Mouse (Mus musculus): ENCODE data around the gene Dtx2. TPM values are rescaled to one million over a fixed set of nuclear protein-coding genes. Genes with fewer than 3 reads are reported as not detected.
"Not testable (repeated sequence)": the region's sequence is repeated elsewhere in the genome, so short reads cannot be mapped to it uniquely, and the experiment has no call there.

Dtx2 gene
- polyA plus RNA-seq, 1 experiment from 2014 or later = 28.1 TPM

DNA sequence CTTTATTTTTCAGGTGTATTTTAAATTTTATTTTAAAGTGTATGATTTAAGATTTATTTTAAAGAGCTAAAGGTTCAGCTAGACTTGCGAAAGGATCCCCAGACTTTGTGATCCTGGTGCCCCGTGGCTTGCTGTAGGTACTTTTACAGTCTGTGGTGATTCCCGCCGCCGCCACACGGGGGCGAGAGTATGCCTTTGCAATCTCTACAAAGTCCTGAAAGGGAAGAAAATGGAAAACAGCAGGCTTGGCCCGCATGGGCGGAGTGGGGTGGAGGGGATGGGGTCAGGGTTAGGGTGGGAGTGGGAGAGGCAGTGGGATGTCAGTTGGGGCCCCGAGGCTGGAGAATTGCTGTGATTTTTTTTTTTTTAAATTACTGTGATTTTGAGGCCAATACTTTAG is 51.4 kb downstream of the Dtx2 start:
- Histone ChIP-seq H3K36me3 (ENCODE audit: control insufficient read depth, insufficient read depth) (no peaks in the 10 kb centered on the region), H3K9ac (replicated peaks; ENCODE audit: low read depth, low read length) (no peak overlapping the region), H3K27me3 (replicated peaks; ENCODE audit: control insufficient read depth, insufficient read depth, low read length) (no peaks in the 10 kb centered on the region), H3K4me2 (ENCODE audit: low read length) (no peak overlapping the region), H3K4me3 (replicated peaks; ENCODE audit: low read length) (no peak overlapping the region), H3K9me3 (ENCODE audit: control insufficient read depth, low read length) (no peaks in the 10 kb centered on the region), H3K4me1 (replicated peaks; ENCODE audit: control insufficient read depth, insufficient read depth, low read length) (no peaks in the 10 kb centered on the region), H3K27ac (ENCODE audit: low read length) (no peak overlapping the region)
- ATAC-seq = peak; percentile 52; the same call in 1 of the 2 replicates
- 3% methylated on average over 10 of the region's 10 CpGs for WGBS

DNA sequence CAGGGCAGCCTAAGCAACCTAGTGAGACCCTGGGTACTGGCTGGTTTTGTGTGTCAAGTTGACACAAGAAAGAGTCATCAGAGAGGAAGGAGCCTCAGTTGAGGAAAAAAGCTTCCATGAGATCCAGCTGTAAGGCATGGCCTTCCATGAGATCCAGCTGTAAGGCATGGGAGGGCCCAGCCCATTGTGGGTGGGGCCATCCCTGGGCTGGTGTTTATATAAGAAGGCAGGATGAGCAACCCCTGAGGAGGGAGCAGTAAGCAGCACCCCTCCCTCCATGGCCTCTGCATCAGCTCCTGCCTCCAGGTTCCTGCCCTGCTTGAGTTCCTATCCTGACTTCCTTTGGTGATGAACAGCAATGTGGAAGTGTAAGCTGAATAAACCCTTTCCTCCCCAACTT is 53.9 kb downstream of the Dtx2 start:
- not testable (repeated sequence) for H3K27ac ChIP-seq (ENCODE audit: low read length); H3K4me1 ChIP-seq (replicated peaks; ENCODE audit: control insufficient read depth, insufficient read depth, low read length); H3K36me3 ChIP-seq (ENCODE audit: control insufficient read depth, insufficient read depth); H3K4me3 ChIP-seq (replicated peaks; ENCODE audit: low read length); H3K27me3 ChIP-seq (replicated peaks; ENCODE audit: control insufficient read depth, insufficient read depth, low read length); H3K9ac ChIP-seq (replicated peaks; ENCODE audit: low read depth, low read length); H3K9me3 ChIP-seq (ENCODE audit: control insufficient read depth, low read length); H3K4me2 ChIP-seq (ENCODE audit: low read length); ATAC-seq

DNA sequence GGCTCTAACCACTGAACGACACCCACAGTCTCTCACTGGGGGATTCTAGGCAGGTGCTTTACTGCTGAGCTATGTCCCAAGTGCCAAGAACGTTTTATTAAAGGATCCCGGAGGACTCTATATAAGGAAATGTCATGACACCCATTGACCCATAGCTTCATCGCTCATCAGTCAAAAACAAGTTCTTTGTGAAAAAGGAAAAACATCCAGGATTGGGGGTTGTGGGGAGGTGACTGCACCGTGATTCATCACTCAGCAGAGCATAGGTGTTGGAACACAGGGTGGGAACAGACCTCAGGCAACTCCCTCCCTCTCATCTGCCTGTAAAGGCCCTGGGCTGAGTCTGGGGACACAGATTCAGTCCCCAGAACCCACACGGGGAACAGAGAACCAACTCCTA is 55.3 kb downstream of the Dtx2 start:
- H3K27me3 ChIP-seq (replicated peaks; ENCODE audit: control insufficient read depth, insufficient read depth, low read length) = no peaks in the 10 kb centered on the region
- 83% methylated on average over 6 of the region's 6 CpGs for WGBS
- H3K27ac ChIP-seq (ENCODE audit: low read length) = no peak overlapping the region
- ATAC-seq = no peak
- no peaks in the 10 kb centered on the region for H3K36me3 ChIP-seq (ENCODE audit: control insufficient read depth, insufficient read depth)
- no peak overlapping the region for H3K4me3 ChIP-seq (replicated peaks; ENCODE audit: low read length)
- H3K9ac ChIP-seq (replicated peaks; ENCODE audit: low read depth, low read length) = no peak overlapping the region
- H3K4me1 ChIP-seq (replicated peaks; ENCODE audit: control insufficient read depth, insufficient read depth, low read length) = peaks cover 6% of the 10 kb centered on the region
- H3K4me2 ChIP-seq (ENCODE audit: low read length) = no peak overlapping the region
- no peaks in the 10 kb centered on the region for H3K9me3 ChIP-seq (ENCODE audit: control insufficient read depth, low read length)

DNA sequence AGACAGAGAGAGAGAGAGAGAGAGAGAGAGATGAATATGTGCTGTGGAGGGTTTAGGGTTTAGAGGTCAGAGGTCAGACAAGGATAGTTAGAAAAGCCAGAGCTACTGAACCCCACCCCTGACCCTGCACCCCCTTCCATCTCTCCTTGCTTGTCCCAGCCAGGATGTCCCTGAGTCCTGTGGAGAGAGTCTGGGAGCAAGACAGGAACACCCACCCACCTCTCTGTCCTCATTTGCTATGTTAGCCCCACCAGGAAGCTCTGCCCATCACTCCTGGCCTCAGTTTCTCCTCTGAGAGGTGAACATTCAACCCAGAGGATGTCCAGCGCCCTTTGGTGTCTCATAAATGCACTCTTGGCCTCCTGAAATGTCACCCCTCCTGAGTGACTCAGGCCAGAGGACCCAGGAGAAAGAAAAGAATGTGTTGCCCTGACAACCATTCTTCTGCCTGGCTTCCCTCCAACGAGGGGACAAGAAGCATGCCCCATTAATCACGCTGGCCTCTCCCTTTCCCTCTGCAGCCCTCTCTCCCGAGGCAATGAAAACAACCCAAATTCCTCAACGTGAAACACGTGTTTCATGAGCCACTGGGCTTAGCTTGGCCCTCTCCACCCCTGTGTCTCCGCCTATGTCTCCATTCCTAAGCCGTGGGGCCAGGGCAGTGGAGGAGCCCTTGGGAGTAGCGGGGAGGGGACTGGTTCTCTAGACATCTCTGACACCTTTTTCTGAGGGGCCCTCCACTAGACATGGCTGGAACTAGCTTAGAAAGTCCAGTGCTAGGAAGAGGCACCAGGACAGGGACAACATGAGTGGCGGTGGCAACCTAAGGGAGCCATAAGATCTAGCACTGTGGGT is 56.9 kb downstream of the Dtx2 start:
- Histone ChIP-seq H3K4me3 (replicated peaks; ENCODE audit: low read length) (no peak overlapping the region), H3K36me3 (ENCODE audit: control insufficient read depth, insufficient read depth) (no peaks in the 10 kb centered on the region), H3K27ac (ENCODE audit: low read length) (no peak overlapping the region), H3K9me3 (ENCODE audit: control insufficient read depth, low read length) (no peaks in the 10 kb centered on the region), H3K4me1 (replicated peaks; ENCODE audit: control insufficient read depth, insufficient read depth, low read length) (peaks cover 6% of the 10 kb centered on the region), H3K27me3 (replicated peaks; ENCODE audit: control insufficient read depth, insufficient read depth, low read length) (no peaks in the 10 kb centered on the region), H3K9ac (replicated peaks; ENCODE audit: low read depth, low read length) (no peak overlapping the region), H3K4me2 (ENCODE audit: low read length) (no peak overlapping the region)
- WGBS = 4% methylated on average over 10 of the region's 10 CpGs
- peak; percentile 43; the same call in 1 of the 2 replicates for ATAC-seq

DNA sequence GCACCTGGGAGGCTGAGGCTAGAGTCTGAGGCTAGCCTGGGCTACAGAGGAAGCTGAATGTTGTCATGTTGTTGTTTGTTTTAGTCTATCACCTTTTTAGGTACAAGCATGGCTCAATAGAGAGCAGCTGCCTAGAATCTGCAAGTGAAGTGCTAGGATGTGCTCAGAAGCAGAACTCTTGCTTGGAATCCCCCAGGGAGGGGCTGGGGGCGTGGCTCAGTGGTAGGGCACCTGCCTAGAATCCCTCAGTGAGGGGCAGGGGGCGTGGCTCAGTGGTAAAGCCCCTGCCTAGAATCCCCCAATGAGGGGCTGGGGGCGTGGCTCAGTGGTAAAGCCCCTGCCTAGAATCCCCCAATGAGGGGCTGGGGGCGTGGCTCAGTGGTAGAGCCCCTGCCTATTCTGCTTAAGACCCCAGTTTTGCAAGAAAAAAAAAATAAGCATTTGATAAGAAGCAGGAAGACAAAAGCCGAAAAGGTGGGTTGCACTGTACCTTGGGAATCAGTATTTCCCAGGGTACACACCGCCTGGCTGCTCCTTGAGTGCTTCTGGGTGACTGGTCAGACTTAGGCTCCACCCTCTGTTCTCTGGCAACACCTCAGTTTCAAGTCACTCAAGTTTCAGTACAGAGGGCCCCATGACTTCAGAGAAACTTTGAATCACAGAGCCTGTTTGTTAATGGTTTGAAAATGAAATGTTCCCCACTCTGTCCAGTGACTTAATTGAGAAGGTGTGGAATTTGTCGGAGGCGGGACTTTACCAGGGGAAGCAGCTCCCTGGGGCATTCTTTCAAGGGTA is 58.5 kb downstream of the Dtx2 start:
- Histone ChIP-seq H3K27me3 (replicated peaks; ENCODE audit: control insufficient read depth, insufficient read depth, low read length) (no peaks in the 10 kb centered on the region), H3K4me2 (ENCODE audit: low read length) (no peak overlapping the region), H3K36me3 (ENCODE audit: control insufficient read depth, insufficient read depth) (no peaks in the 10 kb centered on the region), H3K27ac (ENCODE audit: low read length) (no peak overlapping the region), H3K9me3 (ENCODE audit: control insufficient read depth, low read length) (no peaks in the 10 kb centered on the region), H3K4me3 (replicated peaks; ENCODE audit: low read length) (no peak overlapping the region), H3K4me1 (replicated peaks; ENCODE audit: control insufficient read depth, insufficient read depth, low read length) (peaks cover 6% of the 10 kb centered on the region), H3K9ac (replicated peaks; ENCODE audit: low read depth, low read length) (no peak overlapping the region)
- WGBS = 85% methylated on average over 8 of the region's 8 CpGs
- ATAC-seq = no peak

DNA sequence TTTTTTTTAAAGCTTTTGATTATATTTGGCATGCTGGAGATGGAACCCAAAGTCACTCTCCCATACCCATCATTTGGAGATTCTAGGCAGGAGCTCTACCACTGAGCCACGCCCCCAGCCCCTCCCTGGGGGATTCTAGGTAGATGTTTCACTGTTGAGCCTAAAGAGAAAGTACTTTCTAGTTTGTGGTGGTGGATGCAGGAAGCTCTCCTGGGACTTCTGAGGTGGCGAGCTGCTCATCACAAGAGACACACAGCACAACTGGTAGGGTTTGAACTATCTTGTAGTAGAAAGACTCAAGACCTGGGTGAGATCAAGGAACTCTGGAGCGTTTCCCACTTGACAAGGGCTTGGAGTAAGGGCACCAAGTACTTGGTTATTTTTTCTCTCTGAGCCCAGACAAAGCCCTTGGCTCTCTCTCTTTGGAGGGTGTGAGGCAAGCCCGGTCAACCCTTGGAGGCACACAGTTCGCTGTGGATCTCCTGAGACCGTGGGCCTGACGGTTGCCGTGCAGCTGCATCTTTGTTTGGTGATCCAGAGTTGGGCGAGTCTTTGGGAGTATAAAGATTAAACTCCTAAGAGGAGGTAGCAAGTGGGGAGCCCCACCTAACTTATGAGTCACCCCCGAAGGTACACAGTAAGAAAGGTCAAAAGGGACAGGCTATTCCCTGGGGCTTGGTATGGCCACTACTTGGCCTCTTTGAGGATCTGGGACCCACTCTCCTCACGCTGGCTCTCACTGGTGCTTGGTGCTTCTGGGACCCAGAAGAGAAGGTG is 59.9 kb downstream of the Dtx2 start, which contains the start of gene Upk3bl:
TSS of gene Upk3bl (plus strand) at position 192 of the 777 bp plus-strand sequence.
- Histone ChIP-seq H3K4me1 (replicated peaks; ENCODE audit: control insufficient read depth, insufficient read depth, low read length) (peaks cover 6% of the 10 kb centered on the region), H3K4me3 (replicated peaks; ENCODE audit: low read length) (no peak within 1 kb of the TSS), H3K4me2 (ENCODE audit: low read length) (no peak within 1 kb of the TSS), H3K9me3 (ENCODE audit: control insufficient read depth, low read length) (no peaks in the 10 kb centered on the region), H3K36me3 (ENCODE audit: control insufficient read depth, insufficient read depth) (no peaks in the 10 kb centered on the region), H3K27me3 (replicated peaks; ENCODE audit: control insufficient read depth, insufficient read depth, low read length) (no peaks in the 10 kb centered on the region), H3K27ac (ENCODE audit: low read length) (no peak within 1 kb of the TSS), H3K9ac (replicated peaks; ENCODE audit: low read depth, low read length) (no peak within 1 kb of the TSS)
- no peak for ATAC-seq
- 92% methylated on average over 11 of the region's 11 CpGs for WGBS

DNA sequence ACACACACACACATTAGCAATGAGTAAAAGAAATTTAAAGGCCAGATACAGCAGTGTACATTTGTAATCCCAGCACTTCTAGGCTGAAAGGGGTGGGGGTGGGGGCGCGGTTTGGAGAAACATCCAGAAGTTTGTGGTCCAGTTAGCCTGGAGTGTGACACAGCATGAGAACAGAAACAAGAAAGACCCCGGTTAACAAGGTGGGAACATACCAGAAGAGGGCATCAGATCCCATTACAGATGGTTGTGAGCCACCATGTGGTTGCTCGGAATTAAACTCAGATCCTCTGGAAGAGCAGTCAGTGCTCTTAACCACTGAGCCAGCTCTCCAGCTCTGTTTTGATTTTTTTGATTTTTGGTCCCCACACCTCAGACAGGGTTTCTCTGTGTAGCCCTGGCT is 61.5 kb downstream of the Dtx2 start:
- Histone ChIP-seq H3K27ac (ENCODE audit: low read length) (no peak overlapping the region), H3K4me2 (ENCODE audit: low read length) (no peak overlapping the region), H3K9me3 (ENCODE audit: control insufficient read depth, low read length) (no peaks in the 10 kb centered on the region), H3K27me3 (replicated peaks; ENCODE audit: control insufficient read depth, insufficient read depth, low read length) (no peaks in the 10 kb centered on the region), H3K36me3 (ENCODE audit: control insufficient read depth, insufficient read depth) (no peaks in the 10 kb centered on the region), H3K9ac (replicated peaks; ENCODE audit: low read depth, low read length) (no peak overlapping the region), H3K4me3 (replicated peaks; ENCODE audit: low read length) (no peak overlapping the region), H3K4me1 (replicated peaks; ENCODE audit: control insufficient read depth, insufficient read depth, low read length) (peaks cover 6% of the 10 kb centered on the region)
- WGBS = 39% methylated on average over 4 of the region's 4 CpGs
- no peak for ATAC-seq

DNA sequence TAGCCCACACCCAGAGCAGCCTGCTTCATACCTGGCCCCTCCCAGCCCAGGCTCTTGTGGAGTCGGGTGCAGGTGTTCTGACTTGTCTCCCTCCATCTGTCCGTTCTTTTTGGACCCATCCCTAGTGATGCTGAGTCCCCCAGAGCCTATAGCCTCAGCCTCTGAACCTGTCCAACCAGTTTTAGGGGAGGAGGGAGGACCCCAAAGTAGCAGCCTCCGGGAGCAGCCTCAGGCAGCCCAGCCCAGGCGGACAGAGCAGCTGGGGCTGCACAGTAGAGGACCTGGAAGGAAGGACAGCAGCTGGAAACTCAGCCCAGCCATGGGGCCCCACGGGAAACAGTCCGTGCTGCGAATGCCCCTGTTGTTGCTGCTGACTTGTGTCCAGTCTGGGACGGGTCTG is 62.5 kb downstream of the Dtx2 start:
- 45% methylated on average over 8 of the region's 8 CpGs for WGBS
- H3K4me1 ChIP-seq (replicated peaks; ENCODE audit: control insufficient read depth, insufficient read depth, low read length) = no peaks in the 10 kb centered on the region
- no peak for ATAC-seq

DNA sequence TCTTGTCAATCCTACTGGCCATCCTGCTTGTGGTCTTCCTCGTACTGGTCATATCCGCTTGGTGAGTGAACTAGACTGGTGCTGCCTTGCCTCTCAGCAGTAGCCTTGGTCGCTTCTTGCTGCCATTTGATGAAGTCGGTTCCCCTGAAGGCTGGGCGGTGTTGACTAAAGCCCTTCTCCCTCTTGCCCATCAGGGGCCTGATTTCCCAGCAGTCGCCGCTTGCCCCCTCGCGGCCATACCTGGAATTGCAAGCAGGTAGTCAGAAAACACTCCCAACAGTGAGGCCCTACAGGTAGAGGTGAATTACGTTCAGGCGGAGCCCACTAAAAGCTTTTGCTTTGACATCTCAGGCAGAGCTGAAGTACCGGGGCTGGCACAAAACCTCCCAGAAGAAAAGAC is 67.0 kb downstream of the Dtx2 start:
- ATAC-seq = no peak
- Histone ChIP-seq H3K4me2 (ENCODE audit: low read length) (no peak overlapping the region), H3K27me3 (replicated peaks; ENCODE audit: control insufficient read depth, insufficient read depth, low read length) (no peaks in the 10 kb centered on the region), H3K9ac (replicated peaks; ENCODE audit: low read depth, low read length) (no peak overlapping the region), H3K9me3 (ENCODE audit: control insufficient read depth, low read length) (no peaks in the 10 kb centered on the region), H3K4me3 (replicated peaks; ENCODE audit: low read length) (no peak overlapping the region), H3K27ac (ENCODE audit: low read length) (no peak overlapping the region), H3K4me1 (replicated peaks; ENCODE audit: control insufficient read depth, insufficient read depth, low read length) (no peaks in the 10 kb centered on the region), H3K36me3 (ENCODE audit: control insufficient read depth, insufficient read depth) (no peaks in the 10 kb centered on the region)
- 10% methylated on average over 12 of the region's 12 CpGs for WGBS

More for the DNA sequence above, 62.5 kb downstream of the Dtx2 start:
- no peak overlapping the region for H3K4me2 ChIP-seq (ENCODE audit: low read length)
- no peaks in the 10 kb centered on the region for H3K27me3 ChIP-seq (replicated peaks; ENCODE audit: control insufficient read depth, insufficient read depth, low read length)
- no peaks in the 10 kb centered on the region for H3K9me3 ChIP-seq (ENCODE audit: control insufficient read depth, low read length)
- H3K4me3 ChIP-seq (replicated peaks; ENCODE audit: low read length) = no peak overlapping the region
- H3K9ac ChIP-seq (replicated peaks; ENCODE audit: low read depth, low read length) = no peak overlapping the region
- H3K27ac ChIP-seq (ENCODE audit: low read length) = no peak overlapping the region
- H3K36me3 ChIP-seq (ENCODE audit: control insufficient read depth, insufficient read depth) = no peaks in the 10 kb centered on the region
